Mouse (Mus musculus) kidney, postnatal 0 days (tissue): ENCODE measurements around the gene Cd68. TPM values are rescaled to one million over a fixed set of nuclear protein-coding genes. Genes with fewer than 3 reads are reported as not detected.

Experiments used
- ATAC-seq: fragments of 200-750 bp; cut with Nextera tagmentation; replicated peaks from 2 replicates; pipeline ENCODE4 v1.8.0; 2017; ENCODE audit warnings: low read depth, moderate number of reproducible peaks, moderate TSS enrichment, moderate library complexity; ENCODE audit not compliant: low FRiP score
- DNase-seq: peaks from one replicate; pipeline ENCODE4 v3.0.0-alpha.2; 2016; ENCODE audit warnings: low spot score
- H3K27ac ChIP-seq: fragments of 300-500 bp; sonication (generic); 2 replicates; pipeline ENCODE4 v1.5.1; 2014; ENCODE audit warnings: mild to moderate bottlenecking
- H3K27me3 ChIP-seq: fragments of 300-500 bp; sonication (generic); 2 replicates; pipeline ENCODE4 v1.6.1; 2014; ENCODE audit warnings: low read length, mixed read lengths; ENCODE audit not compliant: insufficient read depth
- H3K36me3 ChIP-seq: fragments of 300-500 bp; sonication (generic); 2 replicates; pipeline ENCODE4 v1.6.1; 2014; ENCODE audit warnings: low read length, mixed read lengths; ENCODE audit not compliant: insufficient read depth
- H3K4me1 ChIP-seq: fragments of 300-500 bp; sonication (generic); replicated peaks from 2 replicates; pipeline ENCODE4 v1.6.1; 2014; ENCODE audit warnings: antibody characterized with exemption, low read length, mixed read lengths; ENCODE audit not compliant: insufficient read depth
- H3K4me2 ChIP-seq: fragments of 300-500 bp; sonication (generic); 2 replicates; pipeline ENCODE4 v1.6.1; 2014; ENCODE audit warnings: mild to moderate bottlenecking, low read length, moderate library complexity, mixed read lengths
- H3K4me3 ChIP-seq: fragments of 300-500 bp; sonication (generic); replicated peaks from 2 replicates; pipeline ENCODE4 v1.5.1; 2014; ENCODE audit warnings: low read depth, low read length
- H3K9ac ChIP-seq: fragments of 300-500 bp; sonication (generic); 2 replicates; pipeline ENCODE4 v1.6.1; 2014; ENCODE audit warnings: low read depth, low read length
- H3K9me3 ChIP-seq: fragments of 300-500 bp; sonication (generic); replicated peaks from 2 replicates; pipeline ENCODE4 v1.6.1; 2016; ENCODE audit warnings: low read length, inconsistent platforms, mixed read lengths
- CTCF ChIP-seq: IDR thresholded peaks from 2 replicates; pipeline ENCODE4 v1.5.1; 2016; ENCODE audit warnings: antibody characterized with exemption, low read depth, mild to moderate bottlenecking, moderate library complexity
- WGBS: fragments of 180-500 bp; shearing (Covaris S2); extraction: QIAGEN DNeasy Blood & Tissue Kit; methylation state at CpG from one replicate; pipeline ENCODE4 v1.1.7; 2014; 5-methylcytosine and 5-hydroxymethylcytosine counted together
- polyA plus RNA-seq: library from polyadenylated mRNA; unstranded; fragments of >200 nt; fragmentation: Nextera tagmentation; extraction: Ambion mirVana; gene quantifications from 2 replicates; pipeline ENCODE4 v1.2.1, GENCODE M21; 2015

The Cd68 gene
- polyA plus RNA-seq, 1 experiment from 2014 or later = 10.4 TPM

- ATAC-seq (no peak), DNase-seq (peak; percentile 97)
- no peak overlapping the region; the same call in 1 of the 2 replicates for H3K4me3 ChIP-seq
- peak overlapping the region; percentile 90 for H3K4me2 ChIP-seq
- peak overlapping the region; percentile 90 for H3K27ac ChIP-seq
- H3K9me3 ChIP-seq = no peaks in the 10 kb centered on the region
- H3K9ac ChIP-seq = peak overlapping the region; percentile 33; the same call in 1 of the 2 replicates
- peaks cover 23% of the 10 kb centered on the region for H3K4me1 ChIP-seq
- TF ChIP-seq CTCF = peak; percentile 99
- H3K36me3 ChIP-seq = peaks cover 10% of the 10 kb centered on the region; the same call in 1 of the 2 replicates
- WGBS = 16% methylated on average over 12 of the region's 12 CpGs
- no peaks in the 10 kb centered on the region for H3K27me3 ChIP-seq
Observed at GRCm38 (mm10) chr11:69682840-69683533, 17.0 kb upstream of the Cd68 start.

DNA sequence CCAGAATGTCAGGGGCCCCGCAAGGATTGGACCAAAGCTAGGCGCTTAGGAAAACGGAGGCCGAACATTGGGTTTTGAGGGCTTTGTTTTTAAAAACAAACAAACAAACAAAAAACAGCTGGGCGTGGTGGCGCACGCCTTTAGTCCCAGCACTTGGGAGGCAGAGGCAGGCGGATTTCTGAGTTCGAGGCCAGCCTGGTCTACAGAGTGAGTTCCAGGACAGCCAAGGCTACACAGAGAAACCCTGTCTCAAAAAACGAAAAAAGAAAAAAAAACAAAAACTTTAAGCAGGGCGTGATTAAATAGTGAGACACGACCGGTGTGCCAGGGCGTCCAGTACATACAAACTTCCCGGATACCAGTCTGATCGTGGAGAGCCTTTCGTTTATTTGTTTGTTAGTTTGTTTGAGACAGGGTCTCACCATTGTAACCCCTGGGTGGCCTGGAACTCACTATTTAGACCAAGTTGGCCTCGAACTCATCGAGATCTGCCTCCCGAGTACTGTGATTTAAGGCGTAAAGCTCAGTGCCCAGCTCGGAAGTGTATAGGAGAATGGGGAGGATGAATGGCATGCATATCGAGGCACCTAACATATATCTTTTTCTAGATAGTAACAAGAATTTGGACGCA is 16.4 kb upstream of the Cd68 start:
- Histone ChIP-seq H3K36me3 (peaks cover 17% of the 10 kb centered on the region; the same call in 1 of the 2 replicates), H3K4me1 (peaks cover 23% of the 10 kb centered on the region), H3K9ac (peak overlapping the region; percentile 51; the same call in 1 of the 2 replicates), H3K9me3 (no peaks in the 10 kb centered on the region), H3K27ac (peak overlapping the region; percentile 90), H3K27me3 (no peaks in the 10 kb centered on the region), H3K4me2 (peak overlapping the region; percentile 90), H3K4me3 (peak overlapping the region; percentile 85)
- WGBS = 23% methylated on average over 24 of the region's 24 CpGs
- TF ChIP-seq CTCF = no peak
- ATAC-seq = no peak
- no peak for DNase-seq

GRCm38 (mm10) chr11:69681314-69682208 is 15.6 kb upstream of the Cd68 start, which contains the start of gene Senp3:
TSS of gene Senp3 (minus strand) at chr11:69682084.
- WGBS = under 1% methylated on average over 78 of the region's 80 CpGs

GRCm38 (mm10) chr11:69680136-69680855 is 14.3 kb upstream of the Cd68 start:
- no peak overlapping the region; the same call in 1 of the 2 replicates for H3K4me3 ChIP-seq
- no peak overlapping the region for H3K9ac ChIP-seq
- no peaks in the 10 kb centered on the region for H3K9me3 ChIP-seq
- H3K27ac ChIP-seq = no peak overlapping the region
- 88% methylated on average over 30 of the region's 30 CpGs for WGBS
- H3K4me2 ChIP-seq = peak overlapping the region; percentile 90
- H3K4me1 ChIP-seq = peaks cover 10% of the 10 kb centered on the region; the same call in 1 of the 2 replicates
- DNase-seq (no peak), ATAC-seq (no peak)
- TF ChIP-seq CTCF = no peak
- H3K27me3 ChIP-seq = no peaks in the 10 kb centered on the region
- peaks cover 27% of the 10 kb centered on the region for H3K36me3 ChIP-seq

More at GRCm38 (mm10) chr11:69681314-69682208, 15.6 kb upstream of the Cd68 start, which contains the start of gene Senp3:
- H3K36me3 ChIP-seq = peaks cover 21% of the 10 kb centered on the region; the same call in 1 of the 2 replicates
- H3K9ac ChIP-seq = peak within 1 kb of the TSS; percentile 87
- H3K4me1 ChIP-seq = peaks cover 20% of the 10 kb centered on the region
- H3K9me3 ChIP-seq = no peaks in the 10 kb centered on the region
- H3K4me3 ChIP-seq = peak within 1 kb of the TSS; percentile 85
- H3K27ac ChIP-seq = peak within 1 kb of the TSS; percentile 90
- peak; percentile 93 for ATAC-seq
- no peak for TF ChIP-seq CTCF
- peak; percentile 98 for DNase-seq
- H3K4me2 ChIP-seq = peak within 1 kb of the TSS; percentile 90
- no peaks in the 10 kb centered on the region for H3K27me3 ChIP-seq

DNA sequence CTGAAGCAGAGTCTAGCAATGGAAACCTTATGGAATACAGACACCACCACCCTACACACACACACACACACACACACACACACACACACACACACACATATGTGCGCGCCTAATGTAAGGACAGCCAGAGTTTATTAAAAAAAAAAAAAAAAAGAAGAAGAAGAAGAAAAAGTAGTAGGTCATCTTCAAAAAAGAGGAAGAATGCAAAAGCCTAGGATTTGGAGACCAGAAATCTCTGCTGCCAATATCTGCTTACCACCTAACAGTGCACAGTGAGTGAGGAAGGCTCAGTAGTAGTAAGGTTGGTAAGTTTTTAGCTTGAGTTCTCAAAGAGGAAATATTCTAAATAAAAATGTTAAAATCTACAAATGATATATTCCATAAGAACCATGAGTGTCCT is 13.2 kb upstream of the Cd68 start:
- Histone ChIP-seq H3K4me1 (peaks cover 5% of the 10 kb centered on the region; the same call in 1 of the 2 replicates), H3K27ac (no peak overlapping the region), H3K36me3 (peaks cover 34% of the 10 kb centered on the region), H3K9ac (no peak overlapping the region), H3K4me3 (no peak overlapping the region), H3K4me2 (no peak overlapping the region), H3K9me3 (no peaks in the 10 kb centered on the region), H3K27me3 (no peaks in the 10 kb centered on the region)
- WGBS = 100% methylated on average over 2 of the region's 2 CpGs
- ATAC-seq = no peak
- no peak for TF ChIP-seq CTCF
- DNase-seq = no peak
